Mouse (Mus musculus) hindbrain, embryonic 12.5 days (tissue): ENCODE data around the gene Ireb2. TPM values are rescaled to one million over a fixed set of nuclear protein-coding genes. Genes with fewer than 3 reads are reported as not detected.
A peak's percentile ranks its signal among the peaks of the same experiment; 100 is the strongest.

Experiments
- ATAC-seq: fragments of 200-750 bp; cut with Nextera tagmentation; 2 replicates; pipeline ENCODE4 v1.8.0; 2017; ENCODE audit warnings: moderate TSS enrichment; ENCODE audit not compliant: low FRiP score
- H3K27ac ChIP-seq: fragments of 300-500 bp; sonication (generic); 2 replicates; pipeline ENCODE4 v1.5.1; 2016; ENCODE audit warnings: mild to moderate bottlenecking
- H3K27me3 ChIP-seq: fragments of 300-500 bp; sonication (generic); 2 replicates; pipeline ENCODE4 v1.6.1; 2016; ENCODE audit warnings: mild to moderate bottlenecking
- H3K36me3 ChIP-seq: fragments of 300-500 bp; sonication (generic); 2 replicates; pipeline ENCODE4 v1.6.1; 2016; ENCODE audit warnings: mild to moderate bottlenecking
- H3K4me1 ChIP-seq: fragments of 300-500 bp; sonication (generic); 2 replicates; pipeline ENCODE4 v1.6.1; 2016
- H3K4me2 ChIP-seq: fragments of 300-500 bp; sonication (generic); replicated peaks from 2 replicates; pipeline ENCODE4 v1.6.1; 2016; ENCODE audit warnings: mild to moderate bottlenecking
- H3K4me3 ChIP-seq: fragments of 300-500 bp; sonication (generic); 2 replicates; pipeline ENCODE4 v1.5.1; 2016; ENCODE audit warnings: mild to moderate bottlenecking
- H3K9ac ChIP-seq: fragments of 300-500 bp; sonication (generic); 2 replicates; pipeline ENCODE4 v1.6.1; 2016; ENCODE audit warnings: mild to moderate bottlenecking, moderate library complexity
- H3K9me3 ChIP-seq: fragments of 300-500 bp; sonication (generic); replicated peaks from 2 replicates; pipeline ENCODE4 v1.6.1; 2016; ENCODE audit warnings: mild to moderate bottlenecking
- WGBS: fragments of 180-500 bp; shearing (Covaris S2); methylation state at CpG from one replicate; pipeline ENCODE4 v1.1.7; 2016; 5-methylcytosine and 5-hydroxymethylcytosine counted together
- polyA plus RNA-seq: library from polyadenylated mRNA; unstranded; fragments of >200 nt; fragmentation: Nextera tagmentation; extraction: Ambion mirVana; gene quantifications from 2 replicates; pipeline ENCODE4 v1.2.1, GENCODE M21; 2016

The Ireb2 gene
- polyA plus RNA-seq, 1 experiment from 2014 or later = 65.6 TPM

GRCm38 (mm10) chr9:54950575-54951321 lies 87.2 kb downstream of the Ireb2 start, which contains the start of the genes Psma4 and AY074887:
Psma4 (plus strand) TSS chr9:54950790.
AY074887 (minus strand) TSS chr9:54950998.
- Histone ChIP-seq H3K4me1 (peaks cover 22% of the 10 kb centered on the region), H3K4me2 (peak within 1 kb of the TSS; percentile 74), H3K27me3 (no peaks in the 10 kb centered on the region), H3K27ac (peak within 1 kb of the TSS; percentile 96), H3K4me3 (peak within 1 kb of the TSS; percentile 89), H3K9me3 (no peaks in the 10 kb centered on the region), H3K36me3 (peaks cover 28% of the 10 kb centered on the region), H3K9ac (peak within 1 kb of the TSS; percentile 87)
- peak; percentile 99 for ATAC-seq
- WGBS = under 1% methylated on average over 65 of the region's 65 CpGs

GRCm38 (mm10) chr9:54961059-54961458 lies 97.5 kb downstream of the Ireb2 start:
- Histone ChIP-seq H3K4me1 (no peaks in the 10 kb centered on the region), H3K9ac (no peak overlapping the region), H3K27ac (no peak overlapping the region), H3K4me2 (no peak overlapping the region), H3K36me3 (peaks cover 43% of the 10 kb centered on the region), H3K4me3 (no peak overlapping the region), H3K9me3 (no peaks in the 10 kb centered on the region), H3K27me3 (no peaks in the 10 kb centered on the region)
- ATAC-seq = no peak
- WGBS = 94% methylated on average over 4 of the region's 4 CpGs

Other genes starting within 250 kb of the Ireb2 start
- gene Acsbg1, start 201.9 kb upstream of the Ireb2 start, polyA plus RNA-seq = 6.0 and 6.2 TPM in 2 replicates
- gene Dnaja4, start 164.9 kb upstream of the Ireb2 start, polyA plus RNA-seq = 7.1 and 7.5 TPM in 2 replicates
- 117 and 128 TPM in 2 replicates for gene Wdr61, start 129.3 kb upstream of the Ireb2 start, polyA plus RNA-seq
- gene Crabp1, start 99.0 kb upstream of the Ireb2 start, polyA plus RNA-seq = 655 and 681 TPM in 2 replicates
- gene Hykk, start 53.5 kb downstream of the Ireb2 start, polyA plus RNA-seq = 6.0 and 7.1 TPM in 2 replicates
- gene Psma4, start 87.0 kb downstream of the Ireb2 start, polyA plus RNA-seq = 267 and 282 TPM in 2 replicates
- gene AY074887, start 87.2 kb downstream of the Ireb2 start, polyA plus RNA-seq = 1.2 and 1.4 TPM in 2 replicates
- gene Chrna5, start 117.1 kb downstream of the Ireb2 start, polyA plus RNA-seq = 6.4 and 7.8 TPM in 2 replicates
- gene Chrna3, start 162.8 kb downstream of the Ireb2 start, polyA plus RNA-seq = 15.0 and 17.1 TPM in 2 replicates
- gene Chrnb4, start 185.0 kb downstream of the Ireb2 start, polyA plus RNA-seq = 1.5 and 2.0 TPM in 2 replicates